Mouse (Mus musculus) hindbrain, embryonic 14.5 days (tissue): ENCODE results near the gene Nog. TPM values are rescaled to one million over a fixed set of nuclear protein-coding genes. Genes with fewer than 3 reads are reported as not detected.

Experiments
- ATAC-seq: fragments of 200-750 bp; cut with Nextera tagmentation; 2 replicates; pipeline ENCODE4 v1.8.0; 2017; ENCODE audit warnings: moderate number of reproducible peaks, mild to moderate bottlenecking, moderate TSS enrichment, moderate library complexity; ENCODE audit not compliant: low FRiP score
- DNase-seq: peaks from one replicate; pipeline ENCODE4 v3.0.0-alpha.2; 2015; ENCODE audit warnings: low spot score
- H3K27ac ChIP-seq: fragments of 300-500 bp; sonication (generic); 2 replicates; pipeline ENCODE4 v1.5.1; 2014; ENCODE audit warnings: mild to moderate bottlenecking, moderate library complexity
- H3K27me3 ChIP-seq: fragments of 300-500 bp; sonication (generic); 2 replicates; pipeline ENCODE4 v1.6.1; 2014; ENCODE audit warnings: mild to moderate bottlenecking, low read length, mixed read lengths; ENCODE audit not compliant: control insufficient read depth, insufficient read depth
- H3K36me3 ChIP-seq: fragments of 300-500 bp; sonication (generic); replicated peaks from 2 replicates; pipeline ENCODE4 v1.6.1; 2014; ENCODE audit not compliant: control insufficient read depth, insufficient read depth
- H3K4me1 ChIP-seq: fragments of 300-500 bp; sonication (generic); replicated peaks from 2 replicates; pipeline ENCODE4 v1.6.1; 2014; ENCODE audit warnings: antibody characterized with exemption, low read length, mixed read lengths; ENCODE audit not compliant: control insufficient read depth, insufficient read depth
- H3K4me2 ChIP-seq: fragments of 300-500 bp; sonication (generic); replicated peaks from 2 replicates; pipeline ENCODE4 v1.6.1; 2014; ENCODE audit warnings: mild to moderate bottlenecking, moderate library complexity
- H3K4me3 ChIP-seq: fragments of 300-500 bp; sonication (generic); replicated peaks from 2 replicates; pipeline ENCODE4 v1.5.1; 2014; ENCODE audit warnings: mild to moderate bottlenecking, low read length
- H3K9ac ChIP-seq: fragments of 300-500 bp; sonication (generic); 2 replicates; pipeline ENCODE4 v1.6.1; 2014
- H3K9me3 ChIP-seq: fragments of 300-500 bp; sonication (generic); 2 replicates; pipeline ENCODE4 v1.6.1; 2016; ENCODE audit warnings: low read length; ENCODE audit not compliant: control insufficient read depth
- WGBS: fragments of 180-500 bp; shearing (Covaris S2); extraction: QIAGEN DNeasy Blood & Tissue Kit; methylation state at CpG from one replicate; pipeline ENCODE4 v1.1.7; 2014; 5-methylcytosine and 5-hydroxymethylcytosine counted together
- polyA plus RNA-seq: library from polyadenylated mRNA; unstranded; fragments of >200 nt; fragmentation: Nextera tagmentation; extraction: Ambion mirVana; gene quantifications from 2 replicates; pipeline ENCODE4 v1.2.1, GENCODE M21; 2014

Gene Nog
- polyA plus RNA-seq, 1 experiment from 2014 or later, result 4.0 TPM

DNA sequence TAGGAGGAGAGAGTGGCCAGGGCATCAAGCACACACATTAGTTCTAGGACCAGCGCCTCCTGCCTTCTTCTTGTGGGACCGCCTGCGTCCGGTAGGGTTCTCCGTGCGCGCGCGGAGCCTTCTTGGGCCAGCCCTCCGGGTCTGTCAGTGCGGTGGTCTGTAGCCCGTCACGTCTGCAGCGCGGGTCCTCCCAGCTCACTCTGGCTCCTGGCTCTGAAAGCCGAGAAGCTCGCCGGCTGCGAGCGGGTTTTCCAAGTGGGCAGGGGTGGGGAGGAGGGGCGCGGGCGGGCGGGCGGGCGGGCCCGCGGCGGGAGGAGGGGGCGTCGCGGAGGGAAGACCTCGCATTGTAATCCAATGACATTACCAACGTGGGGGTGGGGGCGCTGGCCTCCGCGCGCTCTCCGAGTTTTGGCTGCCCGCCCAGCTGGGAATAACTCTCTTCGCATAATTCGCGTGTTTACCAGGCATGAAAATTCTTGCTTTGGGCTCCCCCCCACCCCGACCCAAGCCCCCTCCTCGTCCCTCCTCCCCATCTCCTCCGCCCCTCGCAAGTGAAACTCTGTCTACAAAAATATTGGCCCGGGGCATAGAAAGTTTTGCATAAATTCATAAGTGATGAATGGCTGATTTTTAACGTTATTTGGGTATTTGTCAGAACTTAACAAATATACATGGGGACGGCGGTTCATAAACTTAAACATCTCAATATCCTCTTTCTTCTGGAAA lies 3.7 kb downstream of the Nog start:
- peak overlapping the region; percentile 60; the same call in 1 of the 2 replicates for H3K27ac ChIP-seq
- H3K9ac ChIP-seq, result peak overlapping the region; percentile 45
- no peaks in the 10 kb centered on the region for H3K36me3 ChIP-seq
- WGBS, result 0% methylated on average over 37 of the region's 51 CpGs
- ATAC-seq, result peak; percentile 51; the same call in 1 of the 2 replicates
- H3K9me3 ChIP-seq, result no peaks in the 10 kb centered on the region
- peaks cover 18% of the 10 kb centered on the region for H3K4me1 ChIP-seq
- H3K27me3 ChIP-seq, result no peaks in the 10 kb centered on the region; the same call in 1 of the 2 replicates
- H3K4me3 ChIP-seq, result peak overlapping the region; percentile 41
- H3K4me2 ChIP-seq, result peak overlapping the region; percentile 93
- peak; percentile 71 for DNase-seq

DNA sequence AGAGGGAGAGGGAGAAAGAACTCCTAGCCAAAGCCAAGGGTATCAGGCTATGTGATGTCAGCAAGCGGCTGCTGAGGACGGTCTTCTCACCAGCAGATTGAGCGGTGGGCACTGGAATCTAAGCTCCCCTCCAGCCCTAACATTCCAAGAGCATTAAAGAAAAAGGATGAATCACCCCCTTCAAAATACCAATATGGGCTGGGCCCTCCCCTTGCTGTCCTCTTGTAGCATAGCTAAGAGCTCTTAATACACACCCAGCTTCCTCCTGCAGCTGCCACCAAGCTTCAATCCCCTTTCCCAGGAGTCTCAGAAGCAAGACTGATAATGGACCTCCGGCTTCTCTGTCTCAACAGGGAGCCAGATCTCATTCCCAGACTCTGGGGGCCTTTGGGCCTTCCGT lies 4.6 kb downstream of the Nog start:
- Histone ChIP-seq H3K4me2 (peak overlapping the region; percentile 93), H3K27me3 (no peaks in the 10 kb centered on the region; the same call in 1 of the 2 replicates), H3K4me3 (no peak overlapping the region; the same call in 1 of the 2 replicates), H3K27ac (no peak overlapping the region), H3K4me1 (peaks cover 18% of the 10 kb centered on the region), H3K36me3 (no peaks in the 10 kb centered on the region), H3K9ac (0 out of 2 replicates have a peak overlapping the region, but pooled peaks have one; percentile 45), H3K9me3 (no peaks in the 10 kb centered on the region)
- no peak for ATAC-seq
- WGBS, result 35% methylated on average over 5 of the region's 5 CpGs
- DNase-seq, result no peak

DNA sequence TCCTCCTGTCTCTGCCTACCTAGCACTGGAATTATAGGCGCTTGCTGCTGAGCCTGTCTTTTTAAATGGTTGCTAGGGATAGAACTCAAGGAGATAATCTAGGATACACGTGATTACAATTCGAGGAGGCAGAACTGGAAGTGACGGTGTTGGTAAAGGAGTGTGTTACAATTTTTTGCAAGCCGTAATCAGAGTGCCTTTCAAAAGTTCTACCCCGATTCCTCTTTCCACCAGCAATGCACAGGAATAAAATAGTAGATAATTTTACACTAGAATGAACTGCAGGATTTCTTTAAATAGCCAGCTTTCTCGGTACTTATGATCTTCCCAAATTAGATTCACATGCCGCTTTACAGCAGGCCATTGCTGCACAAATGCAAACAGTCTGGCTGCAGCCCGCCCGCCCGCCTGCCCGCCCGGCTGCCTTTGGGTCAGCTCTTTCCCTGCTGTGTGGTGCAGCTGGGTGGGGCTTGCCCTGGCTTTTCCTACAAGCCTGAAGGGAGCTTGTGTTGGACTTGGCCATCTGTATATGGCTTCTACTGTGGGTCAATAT lies 32.2 kb downstream of the Nog start:
- no peak overlapping the region for H3K4me2 ChIP-seq
- ATAC-seq (no peak), DNase-seq (no peak)
- no peaks in the 10 kb centered on the region for H3K27me3 ChIP-seq
- H3K4me3 ChIP-seq, result no peak overlapping the region
- H3K36me3 ChIP-seq, result no peaks in the 10 kb centered on the region
- no peaks in the 10 kb centered on the region for H3K4me1 ChIP-seq
- H3K27ac ChIP-seq, result no peak overlapping the region
- no peak overlapping the region for H3K9ac ChIP-seq
- H3K9me3 ChIP-seq, result no peaks in the 10 kb centered on the region
- WGBS, result 87% methylated on average over 13 of the region's 13 CpGs

DNA sequence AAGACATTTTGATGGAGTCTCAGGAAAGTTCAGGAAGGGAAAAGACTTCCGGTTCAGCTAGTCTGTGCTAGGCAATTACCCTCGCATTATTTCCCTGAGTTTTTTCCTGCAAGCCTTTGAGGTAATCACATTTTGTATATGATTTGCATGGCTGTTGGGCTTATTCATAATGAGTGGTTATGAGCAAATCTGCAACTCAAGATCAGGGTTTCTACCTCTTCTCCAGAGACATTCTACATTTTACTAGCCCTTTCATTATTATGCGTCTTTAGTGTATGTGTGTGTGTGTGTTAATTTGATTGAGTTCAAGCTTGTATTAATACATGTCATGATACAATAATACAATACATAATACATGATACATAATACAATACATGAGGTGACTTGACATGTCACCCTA lies 34.6 kb downstream of the Nog start:
- Histone ChIP-seq H3K27ac (no peak overlapping the region), H3K4me1 (no peaks in the 10 kb centered on the region), H3K4me3 (no peak overlapping the region), H3K4me2 (no peak overlapping the region), H3K9me3 (no peaks in the 10 kb centered on the region), H3K27me3 (no peaks in the 10 kb centered on the region), H3K36me3 (no peaks in the 10 kb centered on the region), H3K9ac (no peak overlapping the region)
- no peak for DNase-seq
- WGBS, result 89% methylated on average over 3 of the region's 3 CpGs
- no peak for ATAC-seq

DNA sequence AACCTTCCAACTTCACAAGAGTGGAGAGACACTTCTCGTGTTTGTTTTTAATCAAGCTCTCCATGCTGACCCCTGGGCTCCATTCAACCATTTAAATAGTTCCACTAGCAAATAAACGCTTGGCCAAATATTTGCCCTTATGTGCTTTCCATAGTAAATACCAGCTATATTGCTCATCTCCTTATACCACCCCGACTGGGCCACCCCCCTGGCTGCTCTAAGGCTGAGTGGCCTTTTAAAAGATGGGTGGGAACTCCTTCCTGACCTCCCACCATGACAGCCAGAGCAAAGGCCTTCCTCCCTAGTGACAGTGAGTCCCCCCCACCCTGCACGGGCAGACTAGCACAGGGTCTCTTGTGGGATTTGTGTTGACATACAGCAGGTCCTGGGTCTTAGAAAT lies 37.1 kb downstream of the Nog start:
- H3K9me3 ChIP-seq, result no peaks in the 10 kb centered on the region
- H3K9ac ChIP-seq, result no peak overlapping the region
- no peak overlapping the region for H3K4me3 ChIP-seq
- no peaks in the 10 kb centered on the region for H3K36me3 ChIP-seq
- 64% methylated on average over 4 of the region's 4 CpGs for WGBS
- no peaks in the 10 kb centered on the region for H3K27me3 ChIP-seq
- H3K4me2 ChIP-seq, result no peak overlapping the region
- no peak overlapping the region for H3K27ac ChIP-seq
- no peak for ATAC-seq
- H3K4me1 ChIP-seq, result no peaks in the 10 kb centered on the region
- DNase-seq, result no peak

DNA sequence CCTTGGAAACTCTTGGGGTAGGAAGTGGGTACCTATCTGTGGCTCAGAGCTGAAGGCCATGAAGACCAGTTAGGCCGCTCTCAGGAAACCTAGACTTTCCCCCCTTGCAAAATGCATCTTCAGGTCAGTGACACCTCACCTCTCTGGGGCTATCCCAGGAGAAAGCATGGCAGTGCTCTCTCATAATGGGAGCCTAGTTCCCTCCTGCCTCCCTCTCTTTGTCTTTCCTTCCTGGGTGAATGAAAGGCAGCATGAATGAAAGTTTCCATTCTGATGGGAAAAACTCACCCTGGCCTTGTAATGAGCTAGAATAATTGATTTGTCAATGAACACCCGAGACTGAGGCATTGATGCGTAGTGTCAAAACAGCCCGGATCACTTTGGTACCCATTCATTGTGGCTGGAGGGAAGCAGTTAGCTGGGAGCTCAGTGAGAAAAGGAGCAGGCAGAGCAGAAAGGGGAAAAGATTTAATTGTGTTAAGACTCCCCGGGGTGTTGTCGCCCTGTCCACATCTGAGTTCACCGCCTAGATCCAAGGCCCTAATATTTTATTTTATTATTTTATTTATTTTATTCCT lies 42.7 kb downstream of the Nog start:
- H3K27me3 ChIP-seq, result no peaks in the 10 kb centered on the region
- H3K9me3 ChIP-seq, result no peaks in the 10 kb centered on the region
- H3K4me2 ChIP-seq, result no peak overlapping the region
- no peak overlapping the region for H3K4me3 ChIP-seq
- H3K4me1 ChIP-seq, result 0 out of 2 replicates have a peak, but pooled peaks cover 3% of the 10 kb centered on the region
- DNase-seq (no peak), ATAC-seq (no peak)
- no peak overlapping the region for H3K9ac ChIP-seq
- 25% methylated on average over 7 of the region's 7 CpGs for WGBS
- no peaks in the 10 kb centered on the region for H3K36me3 ChIP-seq
- H3K27ac ChIP-seq, result no peak overlapping the region

DNA sequence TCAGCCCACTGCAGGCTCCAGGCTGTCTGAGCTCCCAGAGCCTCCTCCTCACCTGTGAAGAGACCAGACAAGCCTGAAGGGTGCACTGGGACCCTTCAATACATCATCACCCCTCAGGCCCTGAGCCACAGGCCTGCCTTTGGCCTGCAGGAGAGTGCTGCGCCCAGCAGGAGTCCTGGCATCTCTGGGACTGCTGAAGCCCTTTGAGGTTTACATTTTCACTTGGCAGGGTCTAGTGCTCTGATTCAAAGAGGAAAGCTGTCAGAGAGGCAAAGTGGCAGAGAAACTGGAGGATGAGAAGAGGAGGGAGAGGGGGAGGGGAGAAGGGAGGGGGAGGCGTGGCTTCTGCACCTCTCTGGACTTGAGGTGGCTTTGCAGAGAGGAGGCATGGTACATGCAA lies 44.2 kb downstream of the Nog start:
- H3K4me1 ChIP-seq, result 0 out of 2 replicates have a peak, but pooled peaks cover 3% of the 10 kb centered on the region
- H3K4me2 ChIP-seq, result no peak overlapping the region
- DNase-seq, result no peak
- H3K9ac ChIP-seq, result no peak overlapping the region
- 43% methylated on average over 2 of the region's 2 CpGs for WGBS
- no peaks in the 10 kb centered on the region for H3K27me3 ChIP-seq
- H3K9me3 ChIP-seq, result no peaks in the 10 kb centered on the region
- H3K4me3 ChIP-seq, result no peak overlapping the region
- H3K27ac ChIP-seq, result no peak overlapping the region
- no peak for ATAC-seq
- no peaks in the 10 kb centered on the region for H3K36me3 ChIP-seq

DNA sequence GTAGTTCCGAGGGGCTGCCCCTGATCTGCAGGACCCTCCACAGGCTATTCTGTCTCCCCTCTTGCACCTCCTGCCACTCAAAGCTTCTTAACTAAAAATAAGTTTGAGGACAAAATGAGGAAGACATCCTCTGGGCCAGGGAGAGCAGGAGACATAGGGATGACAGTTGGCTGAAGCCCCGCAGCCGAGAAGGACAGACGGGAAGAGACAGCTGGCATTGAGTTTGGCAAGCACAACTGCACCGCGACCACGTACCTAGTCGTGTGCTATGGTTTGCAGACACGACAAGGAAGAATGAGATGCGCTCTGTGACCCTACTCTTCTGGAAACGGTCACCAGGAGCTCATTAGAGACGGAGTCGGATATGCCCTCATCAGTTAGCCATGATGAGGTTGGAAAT lies 48.2 kb downstream of the Nog start:
- DNase-seq (no peak), ATAC-seq (no peak)
- no peaks in the 10 kb centered on the region for H3K9me3 ChIP-seq
- no peaks in the 10 kb centered on the region for H3K27me3 ChIP-seq
- no peaks in the 10 kb centered on the region for H3K4me1 ChIP-seq
- H3K9ac ChIP-seq, result no peak overlapping the region
- no peak overlapping the region for H3K4me2 ChIP-seq
- H3K27ac ChIP-seq, result no peak overlapping the region
- no peaks in the 10 kb centered on the region for H3K36me3 ChIP-seq
- 85% methylated on average over 13 of the region's 13 CpGs for WGBS
- no peak overlapping the region for H3K4me3 ChIP-seq
